8 mouse cellular contexts compared by ENCODE assay signal in genomic region chr9:22156497-22157245, GRCm38 (mm10). TPM values are rescaled to one million over a fixed set of nuclear protein-coding genes. Genes with fewer than 3 reads are reported as not detected.
DNase-seq lines count a peak whose midpoint lies in the region; ATAC-seq and TF ChIP-seq lines count a peak whose summit lies in the region.

Gene Pigyl, plus strand, starts transcription at chr9:22156846.

- peak within 1 kb of the TSS; percentile 68 for H3K4me2 ChIP-seq in embryonic facial prominence, embryonic 13.5 days
- H3K4me2 ChIP-seq in limb, embryonic 13.5 days (replicated peaks): peak within 1 kb of the TSS; percentile 76
- H3K4me2 ChIP-seq in midbrain, embryonic 16.5 days (ENCODE audit: low read length): peak within 1 kb of the TSS; percentile 57

- H3K9me3 ChIP-seq in embryonic facial prominence, embryonic 13.5 days: no peaks in the 10 kb centered on the region
- H3K9me3 ChIP-seq in limb, embryonic 13.5 days: no peaks in the 10 kb centered on the region
- H3K9me3 ChIP-seq in midbrain, embryonic 16.5 days (replicated peaks; ENCODE audit: control insufficient read depth, low read length, poor library complexity, severe bottlenecking): no peaks in the 10 kb centered on the region

- peak; percentile 96 for DNase-seq in 3134 (ENCODE audit: extremely low read depth, insufficient read length, low spot score)
- DNase-seq in adrenal gland, postnatal 36 days: peak; percentile 100
- peak; percentile 99 for DNase-seq in heart, adult 2 months
- DNase-seq in kidney, adult 8-10 months: peak; percentile 99
- peak; percentile 99 to 100 for DNase-seq in spleen, postnatal 10 days (ENCODE audit: low spot score in 2 of 2)

- peak within 1 kb of the TSS; percentile 93 for H3K9ac ChIP-seq in embryonic facial prominence, embryonic 13.5 days
- H3K9ac ChIP-seq in heart, adult 2 months (ENCODE audit: low read depth, low read length): peak within 1 kb of the TSS; percentile 98
- H3K9ac ChIP-seq in limb, embryonic 13.5 days: peak within 1 kb of the TSS; percentile 88
- H3K9ac ChIP-seq in midbrain, embryonic 16.5 days (ENCODE audit: low read depth, low read length): peak within 1 kb of the TSS; percentile 88

- TF ChIP-seq POLR2A in heart, adult 2 months (IDR thresholded peaks at IDR 0.05; ENCODE audit: insufficient read depth, low read depth, low read length): peak; percentile 94

- peak within 1 kb of the TSS; percentile 68 for H3K4me3 ChIP-seq in embryonic facial prominence, embryonic 13.5 days
- H3K4me3 ChIP-seq in heart, adult 2 months: peak within 1 kb of the TSS; percentile 93
- H3K4me3 ChIP-seq in limb, embryonic 13.5 days: peak within 1 kb of the TSS; percentile 65
- H3K4me3 ChIP-seq in midbrain, embryonic 16.5 days (ENCODE audit: low read depth, low read length): peak within 1 kb of the TSS; percentile 69

- 1% methylated on average over 65 of the region's 65 CpGs for WGBS in embryonic facial prominence, embryonic 13.5 days
- WGBS in heart, adult 2 months: under 1% methylated on average over 65 of the region's 65 CpGs
- WGBS in limb, embryonic 13.5 days: under 1% methylated on average over 65 of the region's 65 CpGs
- under 1% methylated on average over 65 of the region's 65 CpGs for WGBS in midbrain, embryonic 16.5 days

- intact Hi-C loops in heart, adult 2 months (cut with DNase I): loop anchor here (2.0 to 5.0 kb wide), 4 partner anchors 68 to 251 kb away; partner anchors contain the start of genes Ccdc151, Gm49318, Prkcsh and Zfp653

- no peaks in the 10 kb centered on the region for H3K79me2 ChIP-seq in heart, adult 2 months (replicated peaks; ENCODE audit: control insufficient read depth, insufficient read depth, low read length)

- 0 out of 2 replicates have a peak, but pooled peaks have one; percentile 12 for TF ChIP-seq EP300 in heart, adult 2 months (IDR thresholded peaks at IDR 0.05; ENCODE audit: insufficient read depth, low read depth, low read length)

- peak within 1 kb of the TSS; percentile 94 for H3K27ac ChIP-seq in embryonic facial prominence, embryonic 13.5 days
- peak within 1 kb of the TSS; percentile 98 for H3K27ac ChIP-seq in heart, adult 2 months
- H3K27ac ChIP-seq in limb, embryonic 13.5 days: peak within 1 kb of the TSS; percentile 90
- peak within 1 kb of the TSS; percentile 94 for H3K27ac ChIP-seq in midbrain, embryonic 16.5 days (ENCODE audit: low read length)

- H3K4me1 ChIP-seq in embryonic facial prominence, embryonic 13.5 days: peaks cover 17% of the 10 kb centered on the region
- 0 out of 2 replicates have a peak, but pooled peaks cover 1% of the 10 kb centered on the region for H3K4me1 ChIP-seq in heart, adult 2 months (ENCODE audit: control insufficient read depth, insufficient read depth, low read length)
- H3K4me1 ChIP-seq in limb, embryonic 13.5 days: peaks cover 18% of the 10 kb centered on the region
- peaks cover 8% of the 10 kb centered on the region; the same call in 1 of the 2 replicates for H3K4me1 ChIP-seq in midbrain, embryonic 16.5 days (ENCODE audit: control insufficient read depth, insufficient read depth, low read length)

- peak; percentile 35 for TF ChIP-seq CTCF in heart, adult 2 months (IDR thresholded peaks at IDR 0.05)

- H3K36me3 ChIP-seq in embryonic facial prominence, embryonic 13.5 days: peaks cover 14% of the 10 kb centered on the region
- H3K36me3 ChIP-seq in heart, adult 2 months (ENCODE audit: control insufficient read depth, insufficient read depth, low read length): no peaks in the 10 kb centered on the region
- peaks cover 11% of the 10 kb centered on the region for H3K36me3 ChIP-seq in limb, embryonic 13.5 days
- H3K36me3 ChIP-seq in midbrain, embryonic 16.5 days (ENCODE audit: control insufficient read depth, insufficient read depth, low read length): no peaks in the 10 kb centered on the region

- peak; percentile 96 for ATAC-seq in embryonic facial prominence, embryonic 13.5 days (ENCODE audit: insufficient number of reproducible peaks, insufficient read depth, low FRiP score, low TSS enrichment, low read depth)
- peak; percentile 99 for ATAC-seq in limb, embryonic 13.5 days (ENCODE audit: low FRiP score, low read depth)
- peak; percentile 98 for ATAC-seq in midbrain, embryonic 16.5 days

- H3K27me3 ChIP-seq in embryonic facial prominence, embryonic 13.5 days: peaks cover 3% of the 10 kb centered on the region; the same call in 1 of the 2 replicates
- H3K27me3 ChIP-seq in heart, adult 2 months (ENCODE audit: control insufficient read depth, insufficient read depth, low read length): no peaks in the 10 kb centered on the region
- peaks cover 9% of the 10 kb centered on the region for H3K27me3 ChIP-seq in limb, embryonic 13.5 days
- H3K27me3 ChIP-seq in midbrain, embryonic 16.5 days (ENCODE audit: control insufficient read depth, insufficient read depth, low read depth, low read length): no peaks in the 10 kb centered on the region

RNA-seq across cellular contexts. Expression of gene Pigyl, which starts in this region (rescaled TPM):
- 10 to 100 TPM; 50.3 to 59.1 TPM for total RNA-seq in adrenal gland, postnatal 36 days (2021)
- 71.9 and 75.9 TPM in 2 replicates for polyA plus RNA-seq in embryonic facial prominence, embryonic 13.5 days (2015; fragmentation: Nextera tagmentation; extraction: Ambion mirVana)
- total RNA-seq in heart, adult 2 months (2021): 10 to 100 TPM; 42.9 to 56.5 TPM
- polyA plus RNA-seq in heart, adult 2 months (2012; rRNA removed): 54.5 and 55.4 TPM in 2 replicates
- 70.2 and 76.8 TPM in 2 replicates for polyA plus RNA-seq in limb, embryonic 13.5 days (2015; fragmentation: Nextera tagmentation; extraction: Ambion mirVana)
- polyA plus RNA-seq in midbrain, embryonic 16.5 days (2015; fragmentation: Nextera tagmentation; extraction: Ambion mirVana): 86.8 and 96.6 TPM in 2 replicates

Comparison
In these comparisons a context has a peak if more than half of its experiments do, and no peak if none do; other contexts are left out.
1. Peak in every context shown above with its lines: DNase-seq, ATAC-seq, H3K4me3 ChIP-seq and H3K27ac ChIP-seq.